Mouse (Mus musculus): ENCODE data around the gene Serpina3g.

DNA sequence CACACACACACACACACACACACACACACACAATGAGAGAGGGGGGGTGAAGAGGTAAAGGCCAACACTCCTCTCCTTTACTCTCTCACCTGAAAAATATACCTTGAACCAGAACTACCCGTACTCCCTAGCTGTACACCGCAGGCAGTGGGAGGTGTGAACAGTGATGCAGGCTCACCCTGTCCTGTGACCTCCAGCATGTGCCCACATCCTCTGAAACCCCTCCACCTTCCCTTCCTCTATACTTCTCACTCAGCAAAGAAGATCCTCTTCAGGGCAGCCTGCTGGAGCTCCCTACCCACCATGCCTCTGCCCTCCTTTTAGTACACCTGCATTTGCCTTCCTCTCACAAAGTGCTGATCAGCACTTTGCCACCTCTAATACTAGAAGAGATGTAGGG is 26.2 kb upstream of the Serpina3g start:
- TF ChIP-seq POLR2A (IDR thresholded peaks at IDR 0.05; ENCODE audit: insufficient read depth, low read length), result no peak
- TF ChIP-seq EP300 (IDR thresholded peaks at IDR 0.05; ENCODE audit: insufficient read depth, low read depth, low read length), result no peak
